Mouse (Mus musculus) lung, adult 2 months (tissue): ENCODE results near the gene Hipk1.
"Not testable (repeated sequence)": the region's sequence is repeated elsewhere in the genome, so short reads cannot be mapped to it uniquely, and the experiment has no call there.

Experiments
- CTCF ChIP-seq: fragments of 200-500 bp; IDR thresholded peaks from 2 replicates; pipeline ENCODE4 v1.5.1; 2011; ENCODE audit warnings: mild to moderate bottlenecking, low read length, control low read depth; ENCODE audit not compliant: insufficient read depth
- POLR2A ChIP-seq: fragments of 200-500 bp; IDR thresholded peaks from 2 replicates; pipeline ENCODE4 v1.6.1; 2011; ENCODE audit warnings: low read depth, mild to moderate bottlenecking, control low read depth, low read length, borderline replicate concordance; ENCODE audit errors: extremely low read depth

DNA sequence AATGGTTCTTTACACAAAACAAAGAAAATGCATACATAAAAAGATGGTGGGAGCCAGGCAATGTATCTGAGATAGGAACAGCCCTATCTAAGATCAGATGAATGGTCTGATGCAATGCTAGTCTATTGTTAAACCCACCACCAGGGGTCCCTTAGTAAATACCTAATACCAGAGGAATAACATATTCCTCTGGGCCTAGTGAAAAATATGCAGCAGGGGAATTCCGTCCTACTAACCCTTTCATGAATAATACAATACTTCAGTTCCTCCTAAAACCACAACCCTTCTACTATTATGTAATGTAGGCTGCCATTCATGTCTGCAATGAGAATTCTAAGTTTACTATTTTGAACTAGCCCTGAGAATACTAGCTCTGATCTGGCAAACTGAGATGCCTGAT lies 39.3 kb upstream of the Hipk1 start:
- not testable (repeated sequence) for TF ChIP-seq CTCF, POLR2A
